Mouse (Mus musculus) frontal cortex, adult 2 months (tissue): ENCODE measurements around the gene Zfp367. TPM values are rescaled to one million over a fixed set of nuclear protein-coding genes. Genes with fewer than 3 reads are reported as not detected.
A peak's percentile ranks its signal among the peaks of the same experiment; 100 is the strongest.

Experiments used
- DNase-seq, 2 experiments: peaks; one replicate each; pipeline ENCODE4 v3.0.0; 2022; ENCODE audit warnings: low spot score in 1 of 2; ENCODE audit errors: extremely low spot score in 1 of 2
- polyA plus RNA-seq: library from polyadenylated mRNA; depleted of rRNA; stranded (reverse); fragments of >200 nt; gene quantifications from 2 replicates; pipeline ENCODE4 v1.2.3, GENCODE M21; 2012; rRNA removed

Gene Zfp367
- 21.1 and 21.3 TPM in 2 replicates for polyA plus RNA-seq

- DNase-seq = peak; percentile 95 to 96
These were observed at the start of gene Zfp367 for GRCm38 (mm10) chr13:64153083-64153682. TSS of gene Zfp367 (minus strand) at chr13:64153202.

- no peak for DNase-seq
These were observed 47.9 kb upstream of the Zfp367 start for GRCm38 (mm10) chr13:64200911-64201310.

- no peak for DNase-seq
These were observed 45.3 kb upstream of the Zfp367 start for GRCm38 (mm10) chr13:64198310-64198709.

- DNase-seq = no peak
These were observed 44.9 kb upstream of the Zfp367 start for GRCm38 (mm10) chr13:64197899-64198298.

- DNase-seq = no peak
These were observed 34.1 kb upstream of the Zfp367 start for GRCm38 (mm10) chr13:64187065-64187464.

GRCm38 (mm10) chr13:64186516-64186915 is 33.5 kb upstream of the Zfp367 start:
- DNase-seq = no peak

GRCm38 (mm10) chr13:64185586-64185985 is 32.6 kb upstream of the Zfp367 start:
- no peak for DNase-seq

GRCm38 (mm10) chr13:64185176-64185575 is 32.2 kb upstream of the Zfp367 start:
- DNase-seq = no peak

GRCm38 (mm10) chr13:64184361-64184760 is 31.4 kb upstream of the Zfp367 start:
- no peak for DNase-seq

GRCm38 (mm10) chr13:64183583-64183982 is 30.6 kb upstream of the Zfp367 start:
- no peak for DNase-seq

- DNase-seq = no peak
These were observed 29.1 kb upstream of the Zfp367 start for GRCm38 (mm10) chr13:64182091-64182490.

GRCm38 (mm10) chr13:64180888-64181287 is 27.9 kb upstream of the Zfp367 start:
- DNase-seq = peak in 1 of 2 experiments; percentile 78

- no peak for DNase-seq
These were observed 27.3 kb upstream of the Zfp367 start for GRCm38 (mm10) chr13:64180300-64180699.

GRCm38 (mm10) chr13:64178746-64179652 is 26.0 kb upstream of the Zfp367 start:
- no peak for DNase-seq

GRCm38 (mm10) chr13:64178000-64178399 is 25.0 kb upstream of the Zfp367 start:
- DNase-seq = no peak

- no peak for DNase-seq
These were observed 16.7 kb upstream of the Zfp367 start for GRCm38 (mm10) chr13:64169746-64170145.

GRCm38 (mm10) chr13:64163147-64163715 is 10.2 kb upstream of the Zfp367 start:
- no peak for DNase-seq

GRCm38 (mm10) chr13:64162626-64163025 is 9.6 kb upstream of the Zfp367 start:
- no peak for DNase-seq

GRCm38 (mm10) chr13:64161916-64162611 is 9.1 kb upstream of the Zfp367 start:
- peak; percentile 41 to 42 for DNase-seq

- DNase-seq = peak; percentile 96 to 99
These were observed 8.5 kb upstream of the Zfp367 start, which contains the start of gene Habp4 for GRCm38 (mm10) chr13:64161548-64161915. TSS of gene Habp4 (plus strand) at chr13:64161824.

GRCm38 (mm10) chr13:64156966-64157365 is 4.0 kb upstream of the Zfp367 start:
- no peak for DNase-seq
